Mouse (Mus musculus) cerebellum, postnatal 25 days (tissue): ENCODE measurements around the gene Hspa12a.

Experiments used
- DNase-seq, 2 experiments: peaks; one replicate each; pipeline ENCODE4 v3.0.0; 2021; ENCODE audit warnings: mixed read lengths in 2 of 2

The Hspa12a gene

DNA sequence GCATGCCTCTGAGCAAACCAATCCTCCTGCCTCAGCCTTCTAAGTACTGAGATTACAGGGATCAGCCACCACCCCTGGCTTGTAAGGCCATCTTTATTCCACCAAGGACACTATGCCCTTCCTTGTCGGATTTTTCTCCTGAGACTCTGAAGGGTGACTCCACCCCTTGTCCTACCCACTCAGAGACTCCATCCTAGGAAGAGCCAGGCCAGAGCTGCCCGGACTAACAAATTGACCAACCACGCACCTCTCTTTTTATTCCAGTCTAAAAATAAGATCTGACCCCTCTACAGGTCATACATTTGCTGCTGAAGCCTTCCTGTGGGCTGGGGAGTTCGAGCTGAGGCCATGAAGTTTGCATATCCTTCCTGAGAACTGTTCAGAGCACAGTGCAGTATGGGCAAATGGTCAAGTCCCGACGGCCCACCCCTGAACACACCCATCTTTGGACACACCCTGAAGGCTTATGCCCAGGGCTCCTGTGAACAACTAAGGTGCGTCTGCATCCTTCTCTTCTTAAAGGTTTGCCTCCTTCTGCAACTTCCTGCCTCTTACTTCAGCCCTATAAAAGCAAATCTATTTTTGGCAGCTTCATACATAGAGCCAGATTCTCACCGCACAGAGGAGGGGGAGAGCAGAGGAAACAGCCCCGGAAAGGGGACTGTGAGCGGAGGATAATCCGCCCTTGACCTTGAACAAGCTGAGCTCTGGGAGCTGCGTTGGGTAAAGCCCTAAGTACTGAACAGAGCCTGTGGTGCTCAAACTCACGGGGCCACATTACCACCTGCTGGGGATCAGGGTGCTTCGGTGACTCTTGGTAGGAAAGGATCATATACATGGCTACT, 124.7 kb downstream of the Hspa12a start:
- no peak for DNase-seq

DNA sequence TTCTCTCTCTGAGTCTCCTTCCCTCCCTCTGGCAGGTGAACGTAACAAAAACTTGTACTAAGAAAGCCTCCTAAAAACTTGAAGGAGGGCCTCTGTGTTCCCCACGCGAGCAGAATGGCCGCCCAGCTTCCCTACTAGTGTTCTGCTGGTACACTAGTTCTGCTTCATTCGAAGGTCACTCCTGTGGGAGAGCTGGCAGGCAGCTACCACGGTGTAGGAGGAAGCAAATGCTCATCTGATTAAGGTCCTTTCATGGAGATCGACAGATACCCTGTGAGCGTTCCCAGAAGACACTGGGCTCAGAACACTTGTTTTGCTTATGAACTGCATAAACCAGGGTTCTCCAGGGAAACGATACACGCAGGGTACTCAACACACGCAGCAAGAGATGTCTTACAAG, 126.1 kb downstream of the Hspa12a start:
- DNase-seq, result no peak

DNA sequence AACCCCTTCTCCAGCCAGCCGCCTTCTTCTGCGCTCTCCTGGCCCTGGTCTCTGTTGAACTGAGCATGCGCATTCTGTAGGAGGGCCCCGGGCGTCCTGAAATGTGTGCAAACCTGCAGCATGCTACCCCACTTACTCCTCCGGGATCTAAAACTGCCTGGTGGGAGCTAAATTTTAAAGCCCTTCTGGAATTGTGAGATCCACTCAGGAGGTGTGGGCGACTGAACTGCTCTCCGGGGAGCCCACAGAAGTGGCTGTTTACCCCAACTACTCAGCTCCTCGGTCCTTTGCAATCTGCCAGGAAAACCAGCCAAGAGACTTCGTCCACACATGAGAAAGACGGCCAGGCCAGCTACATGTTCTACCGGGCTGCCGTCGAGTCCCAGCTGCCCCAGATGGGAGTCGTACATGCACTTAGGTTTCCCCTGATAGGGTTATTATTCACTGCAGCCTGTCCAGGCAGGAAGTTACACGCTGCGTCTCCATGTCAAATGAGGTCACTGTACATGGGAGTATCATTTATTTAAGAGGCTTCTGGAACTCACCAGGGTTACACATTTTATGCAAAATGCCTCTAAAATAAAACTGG, 126.9 kb downstream of the Hspa12a start:
- no peak for DNase-seq

DNA sequence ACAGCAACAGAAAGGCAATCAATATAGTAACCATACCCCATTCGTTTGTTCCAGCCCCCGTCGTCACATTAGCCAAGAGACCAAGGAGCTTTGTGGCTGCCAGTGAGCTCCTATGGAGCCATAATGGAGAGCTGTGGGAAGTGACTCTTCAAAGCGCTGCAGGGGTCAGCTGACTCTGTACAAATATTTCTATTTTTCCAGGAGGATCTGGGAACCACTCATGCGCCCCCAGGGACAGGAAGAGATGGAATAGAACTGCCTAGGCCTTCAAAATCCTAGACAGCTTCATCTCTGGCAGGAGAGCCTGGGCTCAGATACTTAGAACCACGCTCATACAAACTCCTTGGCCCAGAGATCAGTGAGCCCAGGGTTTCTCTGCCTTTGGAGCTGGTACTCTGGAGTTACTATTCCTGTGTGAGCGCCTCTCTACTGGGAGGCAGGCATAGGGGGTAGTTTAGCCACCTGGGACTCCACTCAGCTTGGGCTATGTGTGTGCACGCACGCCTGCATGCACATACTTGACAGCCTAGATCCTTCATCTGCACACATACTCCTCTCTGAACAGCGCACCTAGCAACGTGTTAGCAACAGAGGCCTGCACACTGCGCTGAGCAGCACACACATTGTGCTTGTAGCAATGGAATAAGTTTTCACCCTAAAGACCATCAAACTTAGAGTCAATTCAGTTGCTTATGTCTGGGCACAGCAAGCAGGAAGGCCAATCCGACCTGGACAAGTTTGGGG, 128.1 kb downstream of the Hspa12a start:
- DNase-seq, result no peak

DNA sequence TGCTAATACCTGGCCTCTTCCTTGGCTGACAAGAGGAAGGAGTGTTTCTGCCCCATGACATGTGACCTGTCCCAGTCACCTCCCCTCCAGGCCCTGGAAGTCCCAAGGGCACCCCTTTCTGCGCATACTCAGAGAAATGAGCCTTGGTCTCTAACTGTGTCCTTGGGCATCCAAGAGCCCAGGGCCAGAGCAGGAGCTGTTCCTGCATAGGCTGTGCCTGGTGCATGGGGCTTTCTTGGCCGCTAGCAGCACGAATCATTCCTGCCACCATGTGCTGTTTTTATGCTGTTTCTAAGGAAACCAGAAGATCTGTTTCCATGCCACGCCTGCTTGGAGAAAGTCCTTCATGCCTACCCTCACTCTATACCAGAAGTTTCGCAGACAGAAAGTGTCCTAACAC, 132.9 kb downstream of the Hspa12a start:
- DNase-seq, result no peak

DNA sequence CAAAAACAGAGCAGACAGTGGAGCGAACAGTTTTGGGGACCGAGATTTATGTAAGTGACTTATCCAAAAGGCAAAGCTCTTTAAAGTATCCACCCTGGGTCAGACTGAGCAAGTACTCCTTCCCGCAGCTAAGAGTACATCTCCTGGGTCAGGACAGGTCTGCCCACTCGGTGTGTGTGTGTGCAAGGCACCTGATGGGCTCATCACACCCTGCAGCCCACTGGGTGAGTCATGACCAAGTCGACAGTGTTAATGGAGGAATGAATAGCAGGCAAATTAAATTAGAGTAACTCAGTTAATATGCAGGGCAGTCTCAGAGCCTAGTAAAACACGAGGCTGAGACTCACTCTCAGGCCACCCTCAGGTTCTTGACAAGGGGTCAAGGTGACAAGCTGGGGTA, 134.6 kb downstream of the Hspa12a start:
- no peak for DNase-seq

DNA sequence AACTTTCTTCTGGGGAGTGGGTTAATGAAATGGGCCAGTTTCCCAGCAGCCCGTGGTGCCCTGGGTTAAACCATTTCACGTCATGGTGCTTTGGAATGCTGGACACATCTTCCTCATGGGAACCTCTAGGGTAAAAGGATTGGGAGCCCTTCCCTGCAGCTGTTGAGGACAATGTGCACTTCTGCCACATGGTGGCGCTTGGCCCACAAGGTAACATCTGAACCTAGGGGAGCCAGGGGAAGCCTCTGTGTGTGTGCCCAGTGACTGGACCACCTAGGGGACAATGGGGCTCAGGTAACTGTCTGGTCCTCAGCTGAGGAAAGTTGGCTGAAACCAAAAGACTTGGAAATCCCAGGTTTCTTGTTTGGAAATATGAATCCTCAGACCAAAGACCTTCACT, 137.1 kb downstream of the Hspa12a start:
- DNase-seq, result peak; percentile 76 to 85

DNA sequence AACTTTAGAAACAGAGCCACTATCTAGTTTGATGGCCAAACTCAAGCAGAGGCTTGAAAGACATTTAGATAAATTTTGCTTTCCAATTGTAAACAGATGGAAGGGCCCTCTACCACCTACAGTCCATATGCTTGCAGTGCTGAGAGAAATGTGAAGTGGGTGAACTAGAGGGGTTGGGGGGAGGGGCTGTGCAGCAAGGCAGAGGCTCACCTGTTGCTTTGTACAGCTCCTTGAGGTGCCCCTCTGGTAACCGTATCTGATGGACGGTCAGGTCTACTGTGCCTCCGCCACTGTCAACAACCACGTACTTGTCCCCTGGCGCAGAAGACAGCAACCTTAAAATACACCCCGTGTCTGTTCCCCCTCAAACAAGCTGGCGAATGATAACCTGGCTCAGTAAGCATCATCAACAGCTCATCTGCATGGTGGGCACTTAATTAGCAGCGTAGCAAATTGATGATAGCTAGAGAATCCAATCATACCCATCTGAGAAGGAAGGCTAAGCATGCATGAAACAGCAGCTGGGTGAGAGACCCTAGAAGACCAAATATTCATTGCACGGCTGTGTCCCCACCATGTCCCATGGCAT, 138.2 kb downstream of the Hspa12a start:
- no peak for DNase-seq

DNA sequence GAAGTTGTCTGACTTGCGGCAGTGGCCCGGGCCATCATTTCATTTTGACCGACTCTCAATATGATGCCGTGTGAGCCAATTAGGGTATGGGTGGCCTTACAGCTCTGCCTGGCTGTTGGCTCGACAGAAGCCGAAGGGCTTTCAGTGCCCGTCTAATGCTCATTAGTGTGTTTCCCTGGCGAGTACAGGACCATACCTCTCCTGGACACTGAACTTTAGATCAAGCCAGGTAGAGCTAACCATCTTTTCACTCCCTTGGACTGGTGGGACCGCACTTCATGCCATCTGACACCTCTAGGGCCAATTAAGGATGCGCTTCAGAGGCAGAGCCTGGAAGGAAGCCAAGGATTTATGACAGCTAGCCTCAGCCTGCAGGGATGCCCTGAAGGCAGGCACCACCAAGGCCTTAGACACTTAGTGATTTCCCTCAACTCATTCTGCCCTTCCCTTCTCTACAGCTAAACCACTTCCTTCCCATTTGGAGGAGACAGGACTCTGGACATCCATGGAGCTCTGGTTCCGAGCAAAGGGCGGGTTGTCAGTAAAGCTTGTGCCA, 148.3 kb downstream of the Hspa12a start:
- no peak for DNase-seq

DNA sequence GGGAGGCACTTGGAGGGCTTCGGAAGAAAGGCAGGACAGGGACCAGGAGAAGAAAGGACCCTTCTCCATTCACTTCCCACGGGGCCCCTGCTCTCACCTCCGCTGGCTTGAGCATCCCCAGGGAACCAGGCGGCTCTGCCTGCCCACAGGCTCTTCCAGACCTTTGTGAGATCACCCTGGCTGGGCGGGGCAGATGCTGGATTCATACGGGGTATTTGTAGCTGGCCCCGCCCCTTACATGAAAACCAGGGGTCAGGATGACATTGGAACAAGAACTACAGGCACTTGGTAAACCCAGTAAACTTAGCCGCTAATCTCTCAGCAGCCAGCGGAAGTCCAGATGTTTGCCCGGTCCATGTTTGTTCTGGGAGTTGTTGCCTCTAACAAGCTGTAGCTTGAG, 149.2 kb downstream of the Hspa12a start, which contains the start of gene 1700019N19Rik:
TSS of gene 1700019N19Rik (minus strand) at position 178 of the 400 bp plus-strand sequence.
- no peak for DNase-seq

DNA sequence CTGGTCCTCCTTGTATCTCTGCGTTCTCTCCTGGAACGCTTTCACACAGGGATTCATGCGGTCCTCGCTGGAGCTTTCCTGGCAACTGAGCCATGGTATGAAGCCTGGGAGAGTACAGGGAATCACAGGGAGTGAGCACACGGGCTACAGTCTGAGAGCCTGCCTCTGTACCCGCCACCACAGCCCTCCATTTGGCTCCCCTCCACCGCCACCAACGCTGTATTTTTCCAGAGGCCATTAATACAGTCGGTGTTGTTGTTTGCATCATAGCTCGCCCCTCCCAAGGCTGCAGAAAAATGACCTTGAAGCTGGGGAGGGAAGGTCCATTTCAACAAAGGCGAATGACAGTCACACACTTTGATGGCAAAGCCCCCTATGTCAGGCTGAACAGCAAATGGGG, 154.3 kb downstream of the Hspa12a start:
- no peak for DNase-seq

DNA sequence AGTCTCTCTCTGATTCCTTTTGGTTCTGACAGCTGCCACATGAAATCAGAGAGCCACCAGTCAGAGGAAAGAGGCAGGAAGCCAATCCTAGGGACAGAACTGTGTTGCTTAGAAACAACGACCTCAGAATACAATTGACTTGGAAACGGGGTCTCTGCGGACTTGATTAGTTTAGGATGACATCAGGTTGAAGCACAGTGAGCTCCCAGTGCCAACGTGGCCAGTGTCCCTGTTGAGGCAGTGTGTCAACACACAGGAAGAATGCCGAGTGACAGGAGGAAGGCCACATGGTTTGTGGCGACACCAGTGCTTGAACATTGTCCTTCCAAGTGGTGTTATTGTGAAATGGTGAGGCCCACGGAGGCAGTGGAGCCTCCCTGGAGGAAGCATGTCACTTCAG, 159.5 kb downstream of the Hspa12a start:
- DNase-seq, result no peak

DNA sequence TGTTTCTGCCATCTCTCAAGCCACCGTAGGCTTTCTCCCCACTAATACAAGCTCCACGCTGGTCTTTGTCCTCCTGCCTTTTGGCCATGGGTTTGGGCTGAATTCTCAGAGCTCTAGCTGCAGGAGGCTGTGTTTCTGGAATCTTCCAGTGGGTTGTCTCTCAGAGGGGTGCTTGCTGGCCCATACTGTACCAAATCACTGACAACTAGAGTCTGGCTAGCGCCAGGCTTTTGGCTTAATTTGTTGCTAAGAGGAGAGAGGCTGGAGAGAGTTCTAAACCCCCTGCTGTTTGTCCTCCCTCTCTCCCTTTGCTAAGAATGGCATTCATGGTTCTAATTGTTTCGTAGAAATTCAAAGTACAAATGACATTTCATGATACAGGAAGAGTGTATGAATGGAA, 161.9 kb downstream of the Hspa12a start:
- DNase-seq, result no peak

DNA sequence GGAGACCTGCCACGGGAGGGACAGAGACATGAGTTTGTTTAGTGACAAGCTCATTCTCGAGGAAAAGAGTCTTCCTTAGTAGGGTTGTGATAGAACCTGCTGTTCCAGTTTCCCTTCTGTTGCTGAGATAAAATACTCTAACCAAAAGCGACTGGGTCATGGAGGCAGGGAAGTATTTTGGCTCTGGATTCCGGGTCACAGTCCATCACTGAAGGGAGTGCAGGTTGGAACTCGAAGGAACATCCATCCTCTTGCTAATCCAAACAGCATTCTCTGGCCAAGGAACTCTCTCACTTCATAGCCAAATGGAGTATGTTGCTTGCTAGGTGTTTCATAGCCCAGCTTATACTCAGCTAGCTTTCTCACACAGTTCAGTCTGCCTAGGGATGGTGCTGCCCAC, 167.0 kb downstream of the Hspa12a start:
- no peak for DNase-seq

DNA sequence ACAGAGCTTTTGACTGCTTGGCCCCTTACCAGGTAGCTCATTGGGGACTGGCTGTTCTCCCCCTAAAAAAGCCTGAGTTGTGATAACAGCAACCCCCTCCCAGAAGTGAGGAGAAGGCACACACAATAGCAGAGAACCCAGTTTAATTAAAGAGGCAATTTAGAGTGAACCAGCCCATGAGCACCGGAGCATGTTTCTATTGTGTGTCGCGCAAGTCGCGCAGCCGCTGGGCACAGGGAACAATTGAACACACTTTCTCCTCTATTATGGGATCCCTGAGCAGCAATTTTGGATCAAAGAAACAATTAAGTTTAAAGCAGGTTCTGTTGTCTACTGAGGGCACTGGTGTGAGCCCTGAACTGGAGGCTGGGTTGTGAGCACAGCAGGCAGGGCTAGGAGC, 176.1 kb downstream of the Hspa12a start:
- no peak for DNase-seq

DNA sequence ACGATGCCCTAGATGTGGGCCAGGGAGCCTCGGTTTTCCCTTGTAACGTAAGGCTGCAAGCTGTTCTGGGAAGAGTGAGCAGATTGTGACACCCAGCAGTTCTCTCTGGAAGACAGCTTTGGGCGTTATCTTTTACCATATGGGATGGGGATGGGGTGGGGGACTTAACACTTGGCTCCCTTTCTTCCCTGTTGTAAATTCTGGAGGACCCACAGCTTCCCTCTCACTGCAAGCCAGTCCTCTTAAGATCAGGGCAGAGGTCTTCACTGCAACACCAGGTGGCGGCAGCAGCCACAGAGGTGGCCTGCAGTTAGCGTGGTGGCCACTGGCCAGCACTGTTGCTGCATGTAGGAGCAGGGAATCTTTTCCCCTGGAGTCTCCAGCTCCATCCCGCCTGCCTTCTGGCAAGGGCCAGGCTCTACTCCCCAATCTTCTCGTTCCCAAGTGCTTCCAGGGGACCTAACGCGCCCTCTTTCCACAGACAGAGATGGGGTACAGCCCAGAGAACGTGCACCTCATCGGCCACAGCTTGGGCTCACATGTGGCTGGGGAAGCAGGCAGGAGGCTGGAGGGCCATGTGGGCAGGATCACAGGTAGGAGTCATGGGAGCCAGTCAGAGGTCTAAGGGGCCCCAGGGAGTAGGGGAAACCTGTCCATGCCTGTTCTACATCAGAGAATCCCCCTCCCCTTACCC, 180.5 kb downstream of the Hspa12a start:
- peak; percentile 30 to 67 for DNase-seq

DNA sequence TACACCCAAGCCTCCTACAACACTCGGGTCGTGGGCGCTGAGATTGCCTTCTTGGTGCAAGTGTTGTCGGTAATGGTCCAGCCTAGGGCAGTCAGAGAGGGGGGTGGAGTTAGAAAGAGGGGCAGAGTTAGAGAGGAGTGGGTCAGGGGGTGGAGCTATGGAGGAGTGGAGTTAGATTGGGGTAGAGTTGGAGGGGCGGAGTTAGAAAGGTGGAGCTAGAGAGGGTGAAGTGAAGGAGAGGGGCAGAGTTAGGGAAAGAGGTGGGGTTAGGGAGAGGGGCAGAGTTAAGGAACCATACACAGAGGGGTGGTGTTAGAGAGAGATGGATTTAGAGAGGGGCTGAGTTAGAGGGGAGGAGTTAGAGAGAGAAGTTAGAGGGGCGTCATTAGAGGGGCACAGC, 181.1 kb downstream of the Hspa12a start:
- no peak for DNase-seq

DNA sequence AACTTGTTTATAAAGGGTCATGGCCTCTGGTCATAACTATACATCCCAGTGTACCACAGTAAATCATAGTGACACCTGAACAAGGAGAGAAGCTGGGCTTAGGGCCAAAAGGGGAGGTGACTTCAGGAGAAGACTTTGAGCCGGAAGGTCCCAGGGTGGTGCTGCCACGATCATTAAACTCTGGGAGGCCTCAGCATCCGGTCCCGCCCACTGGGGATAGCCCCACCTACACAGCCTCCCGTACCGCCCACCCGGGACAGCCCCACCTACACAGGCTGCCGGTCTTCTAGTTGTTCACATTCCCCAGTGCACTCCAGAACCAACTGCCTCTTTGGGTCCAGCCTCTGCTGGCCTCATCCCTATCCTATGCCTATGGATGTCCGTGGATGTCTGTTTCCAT, 184.0 kb downstream of the Hspa12a start, which contains the start of gene Pnliprp2:
TSS of gene Pnliprp2 (plus strand) at position 297 of the 400 bp plus-strand sequence.
- DNase-seq, result no peak

DNA sequence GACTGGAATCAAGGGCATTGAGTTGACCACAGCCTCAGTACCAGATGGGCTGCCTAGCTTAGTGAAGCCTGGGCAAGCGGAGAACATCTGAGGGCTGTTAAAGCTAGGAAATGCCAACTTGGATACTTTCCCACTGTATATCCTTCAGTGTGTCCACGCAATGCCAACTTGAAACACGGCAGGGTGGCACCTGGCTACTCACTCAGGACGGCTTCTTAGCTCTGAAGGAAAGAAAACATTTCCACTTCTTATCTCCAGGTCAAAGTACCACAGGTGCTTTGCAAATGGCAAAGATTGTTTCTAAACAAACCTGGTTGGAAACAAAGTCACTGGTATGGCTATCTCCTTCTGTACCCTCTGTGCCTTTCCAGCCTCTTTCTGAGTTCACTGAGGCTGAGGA, 184.6 kb downstream of the Hspa12a start:
- no peak for DNase-seq

DNA sequence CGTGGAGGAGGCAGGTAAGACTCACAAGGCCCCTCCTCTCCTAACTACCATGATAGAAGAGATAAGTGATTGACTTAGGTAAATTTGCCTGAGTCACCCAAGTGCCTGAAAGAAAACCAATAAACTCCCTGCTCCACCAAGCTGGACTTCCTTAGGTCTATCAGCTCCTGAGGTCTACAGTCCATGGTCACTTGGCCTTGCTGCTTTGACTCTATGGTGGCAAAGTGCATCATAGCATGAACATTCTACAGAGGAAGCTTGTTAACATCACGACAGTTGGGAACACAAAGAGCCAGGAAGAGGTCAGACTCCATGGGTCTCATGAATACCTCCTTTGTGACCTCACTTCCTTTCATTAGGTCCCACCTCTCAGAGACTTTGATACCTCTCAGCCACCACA, 191.9 kb downstream of the Hspa12a start:
- no peak for DNase-seq

DNA sequence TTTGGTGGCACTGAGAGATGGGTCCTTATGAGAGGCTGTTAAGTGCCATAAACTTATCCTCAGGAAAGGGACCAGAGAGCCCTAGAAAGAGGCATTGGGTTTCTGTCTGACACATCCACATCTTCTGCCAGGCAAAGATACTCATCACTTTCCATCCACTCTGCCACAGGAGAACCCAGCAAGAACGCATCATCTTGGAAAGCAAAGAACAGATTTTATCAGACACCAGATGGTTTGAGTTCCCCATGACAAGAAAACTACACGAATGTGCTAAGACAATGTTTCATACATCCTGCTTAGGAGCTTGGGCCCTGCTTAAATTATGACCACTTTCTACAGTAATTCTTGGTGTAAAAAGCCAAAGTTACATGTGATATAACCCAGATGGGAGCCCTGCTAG, 192.6 kb downstream of the Hspa12a start:
- no peak for DNase-seq

DNA sequence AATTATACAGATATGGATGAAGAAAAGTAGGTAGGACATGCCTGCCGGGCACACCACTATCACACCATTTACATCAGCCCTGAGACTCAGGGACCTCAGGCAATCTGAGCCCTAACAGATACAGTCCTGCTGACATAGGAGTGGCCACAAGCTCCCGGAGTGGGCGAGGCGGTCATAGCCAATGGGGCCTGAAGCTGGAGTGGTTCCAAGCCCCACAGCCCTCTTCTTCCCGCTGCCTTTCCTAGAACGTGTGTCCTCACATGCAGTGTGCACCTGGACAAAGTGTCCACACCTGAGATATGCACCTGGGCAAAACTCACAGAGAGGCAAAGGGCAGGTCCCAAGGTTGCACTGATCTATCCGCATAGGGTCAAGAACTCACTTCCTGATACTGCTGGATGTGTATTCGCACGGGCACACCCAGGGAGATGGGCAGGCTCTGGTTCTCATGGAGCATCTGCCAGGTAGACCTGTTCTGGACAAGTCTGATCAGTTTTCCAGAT, 195.9 kb downstream of the Hspa12a start:
- DNase-seq, result no peak
